Mouse (Mus musculus) retina, postnatal 7 days (tissue): ENCODE measurements around the gene Ryr2.
A peak's percentile ranks its signal among the peaks of the same experiment; 100 is the strongest.
"Not testable (repeated sequence)": the region's sequence is repeated elsewhere in the genome, so short reads cannot be mapped to it uniquely, and the experiment has no call there.

Experiments used
- DNase-seq: peaks from one replicate; pipeline ENCODE4 v3.0.0-alpha.2; 2012; ENCODE audit warnings: low read depth, low spot score

Gene Ryr2

GRCm38 (mm10) chr13:11941724-11942123, 165.0 kb downstream of the Ryr2 start:
- DNase-seq, result no peak

- DNase-seq, result not testable (repeated sequence)
Observed at GRCm38 (mm10) chr13:11934297-11935060, 172.3 kb downstream of the Ryr2 start.

GRCm38 (mm10) chr13:11933334-11933733, 173.4 kb downstream of the Ryr2 start:
- DNase-seq, result no peak

- no peak for DNase-seq
Observed at GRCm38 (mm10) chr13:11928709-11929108, 178.0 kb downstream of the Ryr2 start.

GRCm38 (mm10) chr13:11927727-11928126, 179.0 kb downstream of the Ryr2 start:
- DNase-seq, result no peak

- DNase-seq, result peak; percentile 9
Observed at GRCm38 (mm10) chr13:11926720-11927500, 179.8 kb downstream of the Ryr2 start.

- DNase-seq, result no peak
Observed at GRCm38 (mm10) chr13:11926215-11926614, 180.5 kb downstream of the Ryr2 start.

GRCm38 (mm10) chr13:11924732-11925131, 182.0 kb downstream of the Ryr2 start:
- DNase-seq, result no peak

GRCm38 (mm10) chr13:11920495-11920894, 186.2 kb downstream of the Ryr2 start:
- DNase-seq, result no peak

GRCm38 (mm10) chr13:11919448-11919847, 187.3 kb downstream of the Ryr2 start:
- no peak for DNase-seq

- no peak for DNase-seq
Observed at GRCm38 (mm10) chr13:11915619-11916018, 191.1 kb downstream of the Ryr2 start.

GRCm38 (mm10) chr13:11914682-11915081, 192.1 kb downstream of the Ryr2 start:
- DNase-seq, result no peak

- DNase-seq, result no peak
Observed at GRCm38 (mm10) chr13:11912208-11912607, 194.5 kb downstream of the Ryr2 start.

- DNase-seq, result no peak
Observed at GRCm38 (mm10) chr13:11908123-11908522, 198.6 kb downstream of the Ryr2 start.

- DNase-seq, result no peak
Observed at GRCm38 (mm10) chr13:11905126-11905525, 201.6 kb downstream of the Ryr2 start.

GRCm38 (mm10) chr13:11903272-11903671, 203.5 kb downstream of the Ryr2 start:
- DNase-seq, result no peak

GRCm38 (mm10) chr13:11902856-11903255, 203.9 kb downstream of the Ryr2 start:
- DNase-seq, result no peak

- no peak for DNase-seq
Observed at GRCm38 (mm10) chr13:11900631-11901030, 206.1 kb downstream of the Ryr2 start.

GRCm38 (mm10) chr13:11895631-11896030, 211.1 kb downstream of the Ryr2 start:
- DNase-seq, result no peak

- no peak for DNase-seq
Observed at GRCm38 (mm10) chr13:11891739-11892138, 215.0 kb downstream of the Ryr2 start.

GRCm38 (mm10) chr13:11891115-11891514, 215.6 kb downstream of the Ryr2 start:
- no peak for DNase-seq

GRCm38 (mm10) chr13:11884175-11884574, 222.6 kb downstream of the Ryr2 start:
- no peak for DNase-seq

- no peak for DNase-seq
Observed at GRCm38 (mm10) chr13:11882359-11882758, 224.4 kb downstream of the Ryr2 start.
